Mouse (Mus musculus) adrenal gland, postnatal 4 days (tissue): ENCODE measurements around the gene Slc25a39. TPM values are rescaled to one million over a fixed set of nuclear protein-coding genes. Genes with fewer than 3 reads are reported as not detected.

Experiments
- microRNA-seq: library from miRNA; unstranded; fragments of <30 nt; microRNA quantifications from one replicate; pipeline ENCODE4 v1.2.0, GENCODE M21; 2021
- total RNA-seq, 2 experiments: library from RNA; stranded (reverse); gene quantifications; 2 replicates each; pipeline ENCODE4 v1.2.3; 2021

Slc25a39 gene
- total RNA-seq, 2 experiments from 2014 or later, result 254 to 261 TPM

Small RNA genes lying within 50 kb of the gene (microRNA-seq; reads per million reads assigned to microRNA genes)
- not detected for gene Mir6930

Other genes with a start within 250 kb of the Slc25a39 start
- gene Lsm12, start 222.7 kb downstream of the Slc25a39 start, total RNA-seq, result 10 to 100 TPM; 83.5 to 83.6 TPM
- gene G6pc3, start 218.3 kb downstream of the Slc25a39 start, total RNA-seq, result 10 to 100 TPM; 86.3 to 93.3 TPM
- gene Hdac5, start 177.8 kb downstream of the Slc25a39 start, total RNA-seq, result 100 to 1,000 TPM; 123 to 125 TPM
- 1 to 10 TPM; 4.8 to 6.0 TPM for gene BC030867, start 159.1 kb downstream of the Slc25a39 start, total RNA-seq
- under 1 TPM; 0.53 to 0.79 TPM for gene Asb16, start 139.2 kb downstream of the Slc25a39 start, total RNA-seq
- gene Tmub2, start 123.0 kb downstream of the Slc25a39 start, total RNA-seq, result 10 to 100 TPM; 56.5 to 58.3 TPM
- 10 to 100 TPM; 58.3 to 58.7 TPM for gene Atxn7l3, start 111.3 kb downstream of the Slc25a39 start, total RNA-seq
- 100 to 1,000 TPM; 136 to 152 TPM for gene Ubtf, start 88.2 kb downstream of the Slc25a39 start, total RNA-seq
- 100 to 1,000 TPM in 1 of 2 experiments, 10 to 100 TPM in 1; 75.5 to 140 TPM for gene Slc4a1, start 41.7 kb downstream of the Slc25a39 start, total RNA-seq
- gene Rundc3a, start 14.5 kb downstream of the Slc25a39 start, total RNA-seq, result 10 to 100 TPM; 59.3 to 61.2 TPM
- 100 to 1,000 TPM; 170 to 175 TPM for gene Grn, start 22.4 kb upstream of the Slc25a39 start, total RNA-seq
- 10 to 100 TPM; 22.5 to 22.9 TPM for gene Fam171a2, start 39.7 kb upstream of the Slc25a39 start, total RNA-seq
- 1 to 10 TPM; 6.1 to 8.4 TPM for gene Itga2b, start 62.2 kb upstream of the Slc25a39 start, total RNA-seq
- gene Gpatch8, start 148.4 kb upstream of the Slc25a39 start, total RNA-seq, result 10 to 100 TPM; 41.5 to 45.8 TPM
- gene Gm11627, start 171.5 kb upstream of the Slc25a39 start, total RNA-seq, result 1 to 10 TPM; 1.4 to 1.9 TPM
- 10 to 100 TPM; 11.9 to 16.3 TPM for gene Fzd2, start 196.4 kb upstream of the Slc25a39 start, total RNA-seq